Mouse (Mus musculus) 3134 (cell line): ENCODE measurements around the gene Cxadr.

ENCODE experiments used
- DNase-seq: peaks from one replicate; pipeline ENCODE4 v3.0.0-alpha.2; 2011; ENCODE audit warnings: low spot score; ENCODE audit not compliant: insufficient read length; ENCODE audit errors: extremely low read depth

Gene Cxadr

DNA sequence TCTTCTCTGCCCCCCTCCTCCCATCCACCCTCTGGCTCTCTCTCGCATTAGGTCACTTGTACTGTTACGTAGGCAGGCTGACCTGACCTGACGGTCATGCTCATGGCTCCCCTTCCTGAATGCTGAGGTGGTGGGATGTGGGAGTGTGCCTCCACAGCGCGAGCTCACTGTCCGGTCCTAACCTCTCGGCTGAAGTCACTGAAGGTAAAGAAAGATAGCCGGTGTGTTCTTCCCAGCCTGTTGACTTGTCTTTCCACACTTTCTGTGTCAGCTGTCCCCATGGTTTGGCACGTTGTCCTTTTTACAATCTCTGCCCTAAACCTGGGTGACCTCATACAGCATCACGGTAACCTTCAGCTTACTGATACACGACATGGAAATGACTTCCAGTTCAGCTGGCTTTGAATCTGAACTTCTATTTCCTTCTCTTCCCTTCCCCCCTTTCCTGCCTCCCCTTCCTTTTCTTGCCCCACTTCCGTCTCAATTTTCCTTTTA, 4.4 kb downstream of the Cxadr start:
- no peak for DNase-seq

DNA sequence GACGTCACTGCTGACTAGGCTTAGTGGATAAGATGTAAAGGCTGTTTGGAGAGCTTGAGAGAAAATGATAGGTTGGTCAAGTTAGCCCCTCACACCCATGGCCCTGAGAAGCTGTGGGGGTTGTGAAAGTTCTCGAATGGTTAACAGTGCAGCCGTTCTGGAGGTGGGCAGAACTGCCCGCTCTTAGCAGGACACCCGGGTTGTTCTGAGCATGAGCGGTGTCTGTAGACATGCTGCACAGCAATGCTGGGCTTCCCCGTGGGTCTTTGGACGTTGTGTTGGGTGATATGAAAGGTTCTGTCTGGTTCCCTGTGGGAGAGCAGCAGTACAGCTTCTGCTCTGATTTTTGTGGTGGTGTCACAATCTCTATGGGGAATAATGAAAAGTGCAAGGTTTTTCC, 5.3 kb downstream of the Cxadr start:
- DNase-seq = no peak

DNA sequence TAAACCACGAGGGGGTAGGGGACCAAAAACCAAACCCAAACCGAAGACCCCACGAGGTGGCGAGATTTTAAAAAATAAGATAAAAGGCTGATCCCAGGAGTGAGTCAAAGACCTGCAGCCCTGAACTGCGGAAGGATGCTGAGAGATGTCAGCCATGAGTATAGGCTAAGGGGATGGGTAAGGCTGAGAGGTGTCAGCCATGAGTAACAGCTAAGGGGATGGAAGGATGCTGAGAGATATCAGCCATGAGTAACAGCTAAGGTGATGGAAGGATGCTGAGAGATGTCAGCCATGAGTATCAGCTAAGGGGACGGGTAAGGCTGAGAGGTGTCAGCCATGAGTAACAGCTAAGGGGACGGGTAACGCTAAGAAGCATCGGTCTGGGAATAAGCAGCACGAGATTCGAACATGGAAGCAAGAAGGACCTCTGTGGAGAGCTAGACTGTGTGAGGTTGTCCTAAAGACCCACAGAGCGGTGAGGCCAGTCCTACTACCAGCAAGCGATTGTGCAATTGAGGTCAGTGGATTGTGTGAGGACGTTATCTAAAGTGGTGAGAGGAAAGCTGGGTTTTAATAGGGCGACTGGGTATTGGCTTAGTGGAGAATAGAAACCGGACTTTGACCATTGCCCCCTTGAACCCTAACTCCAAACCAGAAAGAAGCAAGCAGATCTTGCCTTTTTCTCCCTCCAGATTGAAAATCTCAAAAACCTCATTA, 6.3 kb downstream of the Cxadr start:
- DNase-seq = no peak

DNA sequence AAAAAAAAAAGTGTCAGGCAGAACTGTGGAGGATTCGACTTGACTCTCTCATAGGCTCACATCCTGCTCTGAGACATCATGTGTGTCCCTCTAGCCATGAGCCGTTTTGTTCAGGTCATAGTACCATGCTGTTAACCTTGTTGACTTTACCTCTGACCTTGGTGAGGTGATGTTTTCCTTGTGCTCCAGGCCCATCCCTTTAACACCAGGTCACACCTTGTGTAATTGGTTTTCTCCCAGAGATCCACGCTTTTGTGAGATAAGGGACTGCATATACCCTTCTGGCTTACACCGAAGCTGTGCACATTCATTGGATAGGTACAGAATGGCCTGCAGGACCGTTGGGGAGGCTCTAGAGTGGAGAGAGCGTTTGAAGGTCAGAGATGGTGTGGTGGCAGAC, 8.0 kb downstream of the Cxadr start:
- DNase-seq = no peak

DNA sequence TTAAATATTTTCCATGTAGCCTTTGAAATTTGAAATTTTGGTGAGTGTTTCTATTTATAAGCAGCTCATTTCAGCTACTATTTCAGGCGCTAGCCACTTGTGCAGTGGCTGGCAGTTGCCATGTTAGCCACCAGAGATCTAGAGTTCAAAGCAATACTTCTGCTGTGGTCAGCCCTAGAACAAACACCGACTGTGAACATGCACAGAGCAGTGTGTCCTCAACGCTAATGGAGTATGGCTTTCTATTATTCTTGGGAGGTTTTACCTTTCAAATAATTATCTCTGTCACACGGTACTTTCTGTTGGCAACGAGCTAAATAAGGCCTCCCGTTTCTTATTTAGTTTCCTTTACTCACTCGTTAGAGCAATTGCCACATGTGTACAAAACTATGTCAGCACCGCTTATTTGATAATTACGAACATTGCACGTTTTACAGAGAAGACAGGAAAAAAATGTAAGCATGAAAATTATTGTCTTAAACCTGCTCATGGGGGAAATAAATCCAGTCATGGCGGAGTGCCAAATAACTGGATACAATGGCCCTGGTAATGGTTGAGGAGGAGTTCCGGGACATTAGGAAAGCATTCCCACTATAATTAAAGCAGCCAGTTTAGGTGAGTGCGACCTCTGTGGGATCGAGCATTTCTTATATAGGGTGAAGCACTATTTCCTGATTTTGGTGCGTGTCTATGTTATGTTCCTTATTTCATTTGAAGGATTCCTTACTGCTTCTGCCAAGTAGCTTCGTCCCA, 12.0 kb downstream of the Cxadr start:
- no peak for DNase-seq

GRCm38 (mm10) chr16:78314026-78314425, 12.7 kb downstream of the Cxadr start:
- DNase-seq = no peak

- peak; percentile 30 for DNase-seq
Observed at GRCm38 (mm10) chr16:78316849-78317248, 15.6 kb downstream of the Cxadr start.

- peak; percentile 57 for DNase-seq
Observed at GRCm38 (mm10) chr16:78317960-78318359, 16.7 kb downstream of the Cxadr start.

- no peak for DNase-seq
Observed at GRCm38 (mm10) chr16:78319711-78320110, 18.4 kb downstream of the Cxadr start.

DNA sequence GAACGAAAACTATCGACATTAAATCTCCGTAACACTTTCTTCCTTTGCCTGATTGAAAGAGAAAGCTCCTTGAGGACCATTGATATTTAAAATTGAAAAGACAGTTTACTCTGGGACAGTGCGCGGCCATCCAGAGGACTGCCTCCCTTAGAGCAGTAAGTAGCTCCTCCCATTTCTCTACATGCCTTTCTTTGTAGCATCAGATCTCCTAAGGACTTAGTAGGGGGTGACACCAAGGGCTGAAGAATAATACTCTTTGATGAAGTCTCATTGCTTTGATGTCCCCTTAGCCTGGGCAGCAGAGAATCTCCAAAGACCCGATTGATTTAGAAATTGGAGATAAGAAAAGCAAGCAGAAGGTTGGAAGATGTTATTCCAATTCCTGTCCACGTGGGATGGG, 20.3 kb downstream of the Cxadr start:
- DNase-seq = no peak

GRCm38 (mm10) chr16:78322140-78322539, 20.9 kb downstream of the Cxadr start:
- no peak for DNase-seq

DNA sequence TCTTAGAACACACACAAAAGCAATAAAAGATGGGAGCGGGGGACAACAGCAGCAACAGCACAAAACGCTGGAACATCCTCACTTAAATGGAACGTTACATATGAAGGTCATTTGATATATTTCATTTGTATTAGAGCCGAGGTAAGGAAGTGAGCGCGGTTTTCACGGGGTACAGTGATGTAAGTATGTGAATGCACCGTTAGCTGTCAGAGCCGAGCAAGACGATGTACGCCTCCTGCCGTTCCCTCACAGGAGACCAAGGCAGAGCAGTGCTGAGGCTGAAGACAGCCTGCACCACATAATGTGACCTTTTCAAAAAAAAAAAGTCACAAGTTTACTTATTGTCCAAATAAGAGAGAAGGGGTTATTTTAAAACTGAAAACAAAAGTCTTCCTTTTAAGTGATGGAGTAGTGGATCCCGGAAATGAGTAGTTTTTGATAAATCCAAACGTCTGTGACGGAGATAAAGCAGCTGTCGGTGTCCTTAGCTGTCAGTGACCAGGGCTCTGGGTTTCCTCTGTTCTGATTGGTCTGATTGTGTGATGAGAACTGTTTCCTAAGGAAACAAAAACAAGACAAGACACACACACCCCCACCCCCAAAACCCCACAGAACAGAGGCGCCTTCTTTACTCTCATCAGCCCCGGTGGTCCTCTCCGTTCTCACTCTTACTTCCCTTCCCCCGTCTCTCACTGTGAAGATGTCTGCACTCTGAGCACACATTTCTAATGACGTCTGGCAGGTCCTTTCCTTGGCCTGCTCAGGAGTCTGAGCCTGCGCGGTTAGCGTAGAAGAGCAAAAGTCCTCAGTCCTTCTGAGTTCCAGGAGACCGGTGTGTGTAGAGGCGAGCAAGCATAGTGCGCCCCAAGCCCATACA, 24.9 kb downstream of the Cxadr start:
- no peak for DNase-seq

- DNase-seq = no peak
Observed at GRCm38 (mm10) chr16:78327562-78327961, 26.3 kb downstream of the Cxadr start.

DNA sequence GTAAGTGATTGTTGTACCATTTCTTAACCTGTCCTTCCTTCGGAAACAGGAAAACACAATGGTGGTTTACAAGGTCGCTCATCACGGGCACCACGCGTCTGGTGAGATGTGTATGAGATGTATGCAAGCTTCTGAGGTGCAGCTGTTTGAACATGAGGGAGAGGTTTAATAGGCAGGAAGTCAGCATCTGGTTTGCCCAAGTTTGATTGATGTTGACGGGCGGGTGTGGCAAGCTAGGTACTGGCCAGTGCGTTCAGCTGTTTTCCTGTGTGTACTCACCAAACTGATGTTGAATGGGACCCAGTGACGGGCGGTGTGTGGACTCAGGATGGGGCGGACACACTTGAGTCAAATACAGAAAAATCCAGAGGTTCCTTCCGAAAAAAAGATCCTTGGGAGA, 26.7 kb downstream of the Cxadr start:
- DNase-seq = no peak

- DNase-seq = no peak
Observed at GRCm38 (mm10) chr16:78337226-78337625, 35.9 kb downstream of the Cxadr start.

GRCm38 (mm10) chr16:78341356-78341755, 40.1 kb downstream of the Cxadr start:
- DNase-seq = no peak

- DNase-seq = no peak
Observed at GRCm38 (mm10) chr16:78342767-78343166, 41.5 kb downstream of the Cxadr start.

DNA sequence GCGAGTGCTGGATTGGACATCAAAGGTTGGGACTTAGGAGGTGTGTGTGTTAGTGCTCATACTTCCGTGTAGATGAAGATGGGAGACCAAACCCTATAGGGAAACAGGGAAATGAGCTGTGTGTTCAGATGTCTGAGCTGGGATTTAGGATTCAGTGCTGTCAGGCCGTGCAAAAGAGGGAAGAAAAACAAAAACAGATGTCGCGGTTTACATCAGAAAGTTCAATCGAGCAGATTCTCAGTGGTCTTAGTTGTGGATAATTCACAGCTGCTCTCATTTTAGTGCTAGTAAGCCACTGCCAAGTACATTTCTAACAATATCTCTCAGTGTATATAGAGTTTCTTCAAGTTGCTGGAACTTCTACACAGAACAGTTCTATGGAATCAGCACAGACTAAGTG, 42.5 kb downstream of the Cxadr start:
- no peak for DNase-seq

GRCm38 (mm10) chr16:78346662-78347327, 45.5 kb downstream of the Cxadr start:
- no peak for DNase-seq

DNA sequence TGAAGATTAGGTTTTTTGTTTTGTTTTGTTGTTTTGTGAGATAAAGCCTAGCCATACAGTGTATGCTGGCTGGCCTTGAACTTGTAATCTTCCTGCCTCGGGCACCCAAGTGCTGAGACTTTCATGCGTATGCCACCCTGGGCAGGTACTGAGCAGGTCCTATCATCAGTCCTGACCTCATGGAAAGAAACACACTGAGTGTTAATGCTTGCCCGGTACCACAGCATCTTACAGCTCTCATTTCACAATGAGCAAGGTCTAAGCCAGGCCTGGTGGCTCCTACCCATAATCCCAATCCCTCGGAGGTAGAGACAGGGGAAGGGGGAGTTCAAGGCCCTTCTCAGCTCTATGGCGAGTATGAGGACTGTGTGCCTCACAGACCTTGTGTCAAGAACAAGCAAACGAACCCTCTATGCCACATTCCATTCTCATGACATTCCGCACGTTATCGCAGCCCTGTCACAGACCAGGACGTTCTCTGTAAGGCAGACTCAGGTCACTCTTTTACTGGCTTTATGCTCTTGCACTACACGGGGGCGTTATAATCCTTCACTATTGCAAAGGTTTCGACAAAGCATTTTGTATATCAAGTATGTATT, 46.1 kb downstream of the Cxadr start:
- DNase-seq = no peak
